Mouse (Mus musculus): ENCODE measurements around the gene Pdcd6.
A peak's percentile ranks its signal among the peaks of the same experiment; 100 is the strongest.

Pdcd6 gene

DNA sequence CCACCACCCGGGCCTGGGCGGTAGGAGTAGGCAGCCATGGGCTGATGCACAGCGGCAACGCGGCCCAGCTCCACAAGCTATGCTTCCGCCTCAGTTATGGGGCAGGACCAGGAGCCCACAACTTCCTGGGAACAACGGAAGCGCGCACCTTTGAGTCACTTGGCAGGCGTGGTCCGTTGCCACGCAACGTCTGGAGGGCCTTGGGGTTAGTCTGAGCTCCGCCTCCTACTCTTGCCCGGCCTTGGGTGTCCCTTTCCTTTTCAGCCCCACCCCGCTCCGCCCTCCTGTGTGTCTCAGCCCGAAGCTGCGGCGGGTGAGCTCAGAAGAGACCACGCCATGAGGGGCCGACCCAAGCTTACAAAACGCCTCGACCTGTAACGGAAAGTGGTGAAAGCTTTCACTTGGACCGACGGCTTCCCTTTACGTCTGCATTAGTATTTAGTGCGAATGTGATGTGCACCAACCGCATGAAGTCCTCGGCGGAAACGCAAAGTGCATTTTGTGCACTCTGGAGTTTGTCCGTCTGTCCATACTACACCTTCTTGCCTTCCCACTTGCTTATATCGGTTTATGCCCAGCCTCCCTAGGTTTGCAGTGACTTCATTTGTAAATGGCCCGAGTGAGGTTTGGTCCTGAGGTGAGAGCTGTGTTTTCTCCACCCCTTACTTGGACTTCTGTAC lies at the start of gene Pdcd6:
Gene Pdcd6 (minus strand): TSS at position 411 of the 680 bp plus-strand sequence.
- DNase-seq (ENCODE audit: low read depth, low spot score) = peak; percentile 97

DNA sequence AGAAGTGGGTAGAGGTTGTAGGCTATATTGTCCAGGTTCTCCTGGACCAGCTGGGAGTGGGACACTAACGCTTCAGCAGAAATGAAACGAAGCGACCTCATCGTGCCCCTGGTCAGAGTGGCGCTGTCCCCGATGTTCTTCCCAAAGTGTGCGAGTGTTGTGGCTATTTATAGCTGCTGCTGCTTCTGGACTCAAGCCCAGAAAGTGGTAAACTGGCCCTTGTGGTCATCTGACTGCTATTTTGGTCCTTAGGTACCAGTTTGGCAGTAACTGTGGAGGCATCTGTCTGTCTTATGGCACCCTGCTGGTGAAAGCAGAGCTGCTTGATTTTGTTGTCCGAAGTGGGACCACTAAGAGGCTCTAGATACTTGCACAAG lies 46.5 kb upstream of the Pdcd6 start, which contains the start of gene Lrrc14b:
Gene Lrrc14b (minus strand): TSS at position 147 of the 377 bp plus-strand sequence.
- no peak for DNase-seq (ENCODE audit: low read depth, low spot score)

DNA sequence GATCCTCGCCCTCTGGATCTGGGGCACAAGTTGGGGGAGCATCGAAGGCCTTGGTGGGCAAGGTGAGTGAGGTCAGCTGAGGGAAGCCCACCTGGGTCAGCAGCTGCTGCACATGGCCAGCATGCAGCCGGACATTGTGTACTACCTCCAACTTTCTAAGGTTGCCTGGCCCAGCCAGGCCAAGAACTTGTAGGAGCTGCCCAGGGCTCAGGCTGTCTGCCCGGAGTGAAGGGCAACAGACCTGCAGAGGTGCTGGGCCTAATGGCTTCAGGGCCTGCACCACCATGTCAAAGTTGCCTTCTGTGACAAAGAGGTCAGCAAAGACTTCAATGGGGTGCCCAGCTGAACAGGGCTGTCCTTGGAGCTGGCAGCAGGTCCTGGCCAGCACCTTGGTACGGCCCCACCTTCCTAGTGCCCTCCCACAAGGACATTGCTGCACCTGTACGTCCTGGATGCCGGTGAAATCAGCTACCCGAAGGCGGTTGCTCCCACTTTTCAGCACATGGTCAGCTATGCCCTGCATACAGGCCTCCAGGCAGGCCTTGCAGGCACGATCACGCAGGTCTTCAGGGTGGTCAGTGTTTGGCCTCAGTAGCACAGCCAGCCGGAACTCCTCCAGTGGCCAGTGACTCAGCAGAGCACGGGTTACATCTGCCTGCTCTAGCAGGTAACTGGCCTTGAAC lies 45.9 kb upstream of the Pdcd6 start:
- DNase-seq (ENCODE audit: low read depth, low spot score) = no peak

DNA sequence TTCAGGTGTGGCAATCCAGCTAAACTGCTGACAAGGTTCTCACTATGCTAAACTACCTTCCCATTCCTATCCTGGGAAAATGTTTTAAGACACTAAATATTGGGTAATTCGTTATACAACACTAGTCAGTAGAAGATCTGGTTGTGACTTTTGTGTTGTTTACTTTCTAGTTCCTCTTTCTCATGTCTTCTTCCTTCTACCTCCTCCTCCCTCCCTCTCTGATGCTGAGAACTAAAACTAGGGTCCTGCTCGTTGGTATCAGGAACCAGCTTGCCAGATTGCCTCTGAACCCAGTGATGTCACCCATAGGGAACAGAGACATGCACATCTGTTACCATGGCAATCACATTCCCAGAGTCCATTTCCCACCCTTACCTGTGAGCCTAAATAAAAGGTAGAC lies 44.8 kb upstream of the Pdcd6 start:
- DNase-seq (ENCODE audit: low read depth, low spot score) = no peak

DNA sequence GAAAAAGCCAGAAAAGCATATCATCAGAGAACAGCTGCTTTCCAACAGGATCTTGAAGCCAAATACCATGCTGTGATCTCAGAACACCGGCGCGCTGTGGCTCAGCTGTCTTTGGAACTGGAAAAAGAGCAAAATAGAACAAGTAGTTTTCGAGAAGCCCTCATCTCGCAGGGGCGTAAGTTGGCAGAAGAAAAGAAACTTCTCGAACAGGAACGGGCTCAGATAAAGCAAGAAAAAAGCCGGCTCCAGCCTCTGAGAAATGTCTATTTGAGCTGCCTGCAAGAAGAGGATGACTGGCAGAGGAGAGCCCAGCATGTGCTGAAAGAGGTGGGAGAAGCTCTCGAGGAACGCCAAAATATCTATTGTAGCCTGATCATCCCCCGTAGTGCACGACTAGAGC lies 39.1 kb upstream of the Pdcd6 start:
- no peak for DNase-seq (ENCODE audit: low read depth, low spot score)

DNA sequence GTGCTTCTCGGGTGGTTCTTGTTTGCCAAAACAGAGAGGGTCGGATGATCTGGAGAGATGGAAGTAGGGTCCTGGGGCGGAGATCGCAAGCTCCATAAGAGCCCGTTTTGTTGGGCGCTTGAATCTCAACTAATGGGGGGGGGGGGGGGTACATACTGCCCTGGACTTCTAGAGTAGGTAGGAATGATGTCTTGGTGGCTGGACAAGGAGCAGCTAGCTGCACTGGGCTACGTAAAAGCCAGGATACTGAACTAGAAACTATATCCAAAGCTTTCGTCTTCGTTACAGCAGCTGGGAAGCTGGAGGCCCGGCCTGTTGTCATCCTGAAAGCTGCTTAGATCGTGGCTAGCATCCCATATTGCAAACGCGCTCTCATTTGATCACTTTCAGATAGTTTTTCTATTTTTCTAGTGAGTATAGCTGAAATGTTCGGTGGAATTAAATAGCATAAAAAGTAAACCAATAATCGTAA lies 33.1 kb upstream of the Pdcd6 start:
- DNase-seq (ENCODE audit: low read depth, low spot score) = no peak

- peak; percentile 98 for DNase-seq (ENCODE audit: low read depth, low spot score)
Measured at GRCm38 (mm10) chr13:74349566-74350434, 32.4 kb upstream of the Pdcd6 start, which contains the start of the genes Sdha and Ccdc127. Sdha (minus strand) TSS chr13:74350280. Ccdc127 (plus strand) TSS chr13:74350309.

DNA sequence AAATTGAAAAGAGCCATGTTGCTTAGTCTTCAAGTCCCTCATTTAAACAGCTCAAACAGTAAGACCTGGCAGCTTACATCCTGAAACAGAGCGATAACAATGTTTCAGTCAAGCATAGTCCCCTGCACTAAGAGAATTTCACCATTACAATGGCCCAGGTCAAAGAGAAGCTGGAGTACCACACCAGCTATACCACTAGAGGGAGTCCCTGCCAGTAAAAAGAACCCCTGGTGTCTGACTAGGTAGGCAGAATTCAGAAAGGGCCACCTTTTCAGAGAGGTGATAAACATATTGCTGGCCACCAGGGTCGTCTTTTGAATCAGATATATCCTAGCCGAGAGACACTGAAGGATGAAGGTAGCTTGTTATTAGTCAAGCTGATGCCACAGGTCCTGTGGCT lies 23.7 kb upstream of the Pdcd6 start:
- peak; percentile 77 for DNase-seq (ENCODE audit: low read depth, low spot score)

DNA sequence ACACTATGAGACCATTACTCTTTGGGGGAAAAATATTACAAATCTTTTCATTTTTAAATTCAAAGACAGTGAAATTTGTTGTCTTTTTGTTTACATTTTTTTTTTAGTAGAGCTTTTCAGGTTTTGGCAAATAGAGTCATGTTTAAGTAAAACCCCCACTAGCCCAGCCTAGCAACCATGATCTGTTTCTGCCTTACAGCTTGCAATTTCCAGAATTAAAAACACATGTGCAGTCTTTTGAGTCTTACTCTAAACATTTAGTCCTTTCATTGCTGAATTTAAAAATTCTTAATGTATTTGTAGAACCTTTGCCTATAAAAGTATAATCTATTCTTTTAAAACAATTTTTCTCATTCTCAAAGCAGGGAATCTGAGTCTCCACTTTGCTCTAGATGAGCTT lies 11.9 kb upstream of the Pdcd6 start:
- no peak for DNase-seq (ENCODE audit: low read depth, low spot score)

- DNase-seq (ENCODE audit: low read depth, low spot score) = no peak
Measured at GRCm38 (mm10) chr13:74316789-74317169, 601 bp downstream of the Pdcd6 start.

- DNase-seq (ENCODE audit: low read depth, low spot score) = no peak
Measured at GRCm38 (mm10) chr13:74316386-74316785, 994 bp downstream of the Pdcd6 start.

GRCm38 (mm10) chr13:74314616-74315015 lies 2.8 kb downstream of the Pdcd6 start:
- DNase-seq (ENCODE audit: low read depth, low spot score) = no peak

DNA sequence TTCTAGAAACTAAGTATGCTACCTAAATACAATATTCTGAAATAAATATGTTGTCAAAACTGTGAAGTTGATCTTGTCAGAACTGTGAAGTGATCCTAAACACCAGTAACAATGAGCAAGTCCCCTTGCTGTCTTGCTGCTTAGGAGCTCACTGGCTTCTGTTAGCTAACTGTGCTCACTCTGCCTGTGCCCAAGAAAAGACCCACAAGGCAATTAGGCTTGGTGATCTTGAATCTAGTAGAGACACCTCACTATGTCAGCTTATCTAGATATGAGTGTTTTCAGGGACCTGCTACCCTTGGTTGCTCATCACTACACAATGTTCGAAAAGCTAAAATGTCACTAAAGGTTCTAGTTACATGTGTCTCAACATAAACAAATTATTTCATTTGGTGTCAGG lies 11.6 kb downstream of the Pdcd6 start:
- no peak for DNase-seq (ENCODE audit: low read depth, low spot score)

GRCm38 (mm10) chr13:74305380-74305779 lies 12.0 kb downstream of the Pdcd6 start:
- no peak for DNase-seq (ENCODE audit: low read depth, low spot score)

GRCm38 (mm10) chr13:74302050-74303037 lies 15.0 kb downstream of the Pdcd6 start:
- DNase-seq (ENCODE audit: low read depth, low spot score) = no peak

GRCm38 (mm10) chr13:74301607-74301984 lies 15.8 kb downstream of the Pdcd6 start:
- no peak for DNase-seq (ENCODE audit: low read depth, low spot score)

- DNase-seq (ENCODE audit: low read depth, low spot score) = peak; percentile 37
Measured at GRCm38 (mm10) chr13:74300925-74301606, 16.3 kb downstream of the Pdcd6 start.

GRCm38 (mm10) chr13:74296376-74296775 lies 21.0 kb downstream of the Pdcd6 start:
- DNase-seq (ENCODE audit: low read depth, low spot score) = no peak

DNA sequence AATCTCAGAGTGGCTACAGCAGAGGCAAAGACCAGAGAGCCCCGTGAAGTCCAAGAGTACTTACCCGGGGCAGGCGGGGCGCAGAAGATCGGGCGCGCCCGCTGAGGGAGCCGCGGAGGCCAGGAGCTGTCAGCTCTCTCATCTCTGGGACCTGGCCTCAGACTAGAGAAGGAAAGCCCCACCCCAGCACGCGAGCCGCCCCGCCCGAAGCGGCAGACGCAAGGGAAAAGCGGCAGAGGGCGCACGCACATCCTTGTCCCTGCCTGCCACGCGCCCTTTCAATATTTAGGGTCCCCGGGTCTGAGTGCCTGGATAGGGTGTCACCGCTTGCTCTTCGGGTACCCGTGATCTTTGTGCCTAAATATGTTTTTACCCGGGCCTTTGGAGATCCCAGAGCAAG lies 25.2 kb downstream of the Pdcd6 start, which contains the start of gene Ahrr:
Gene Ahrr (minus strand): TSS at position 165 of the 400 bp plus-strand sequence.
- no peak for DNase-seq (ENCODE audit: low read depth, low spot score)

- no peak for DNase-seq (ENCODE audit: low read depth, low spot score)
Measured at GRCm38 (mm10) chr13:74289646-74290045, 27.7 kb downstream of the Pdcd6 start.

Data from CD4-positive helper T cell, adult 2 months (primary cell).